Mouse (Mus musculus) olfactory bulb, adult 2 months (tissue): Measurements from ENCODE around the gene Tgoln1.

Experiments used
- CTCF ChIP-seq: fragments of 200-500 bp; IDR thresholded peaks from 2 replicates; pipeline ENCODE4 v1.5.1; 2012; ENCODE audit warnings: low read depth, mild to moderate bottlenecking, low read length, moderate library complexity; ENCODE audit not compliant: insufficient read depth
- POLR2A ChIP-seq: fragments of 200-500 bp; IDR thresholded peaks from 2 replicates; pipeline ENCODE4 v1.6.1; 2012; ENCODE audit warnings: mild to moderate bottlenecking, low read depth, low read length, moderate library complexity; ENCODE audit not compliant: insufficient read depth

- TF ChIP-seq CTCF (no peak), POLR2A (no peak)
These were observed 6.1 kb upstream of the Tgoln1 start for GRCm38 (mm10) chr6:72622917-72623316.
